Mouse (Mus musculus): ENCODE data around the gene Tex44. TPM values are rescaled to one million over a fixed set of nuclear protein-coding genes. Genes with fewer than 3 reads are reported as not detected.

Gene Tex44
- polyA plus RNA-seq, 1 experiment: not detected

DNA sequence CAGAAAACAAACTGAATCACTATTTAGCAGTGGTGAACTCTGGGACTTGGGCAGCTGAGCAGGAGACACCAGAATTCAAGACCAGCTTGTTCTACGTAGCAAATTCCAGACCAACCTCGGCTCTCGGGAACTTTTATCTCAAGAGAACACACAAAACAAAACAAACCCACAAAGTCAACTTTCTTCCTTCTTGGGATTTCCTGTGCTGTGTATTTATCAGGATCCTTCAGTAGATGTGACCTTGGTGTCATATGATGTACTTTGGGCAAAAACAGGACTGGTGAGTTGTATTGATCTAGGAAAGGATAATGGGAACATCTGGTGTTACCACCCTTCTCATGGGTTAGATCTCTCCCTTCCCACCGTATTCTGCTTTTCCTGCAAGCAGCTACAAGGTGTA lies 6.6 kb downstream of the Tex44 start:
- Histone ChIP-seq H3K27me3 (ENCODE audit: control insufficient read depth, insufficient read depth, low read length) (no peaks in the 10 kb centered on the region), H3K4me1 (ENCODE audit: control insufficient read depth, insufficient read depth, insufficient read length) (peaks cover 9% of the 10 kb centered on the region), H3K27ac (ENCODE audit: insufficient read depth, low read length) (no peak overlapping the region; the same call in 1 of the 2 replicates), H3K4me3 (ENCODE audit: extremely low read depth, insufficient read depth, insufficient read length) (no peak overlapping the region), H3K36me3 (ENCODE audit: control insufficient read depth, insufficient read depth, low read length) (no peaks in the 10 kb centered on the region)
- no peak for TF ChIP-seq CTCF (IDR thresholded peaks at IDR 0.05; ENCODE audit: extremely low read depth, insufficient read depth, insufficient read length, insufficient replicate concordance)
- no peak for TF ChIP-seq POLR2A (IDR thresholded peaks at IDR 0.05; ENCODE audit: low read depth, low read length)
- DNase-seq (ENCODE audit: low read depth in 1 of 2, low spot score in 2 of 2): no peak
- 60% methylated on average over 4 of the region's 4 CpGs for WGBS

DNA sequence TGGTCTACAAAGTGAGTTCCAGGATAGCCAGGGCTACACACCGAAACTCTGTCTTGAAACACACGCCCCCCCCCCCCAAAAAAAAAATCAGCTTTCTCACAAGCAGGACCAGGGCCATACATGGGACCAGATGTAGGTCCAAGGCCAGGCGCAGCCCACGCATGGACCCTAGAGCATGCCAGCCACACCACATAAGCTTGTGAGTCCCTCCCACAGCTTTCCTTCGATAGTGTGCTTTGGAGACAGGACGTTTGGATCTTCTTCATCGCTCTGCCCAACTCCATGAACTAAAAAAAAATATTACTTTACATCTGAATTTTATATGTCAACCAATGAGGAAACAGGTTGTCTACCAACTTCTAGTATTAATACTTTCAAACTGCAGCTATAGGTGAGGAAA lies 7.2 kb downstream of the Tex44 start:
- Histone ChIP-seq H3K4me3 (ENCODE audit: extremely low read depth, insufficient read depth, insufficient read length) (no peak overlapping the region), H3K27me3 (ENCODE audit: control insufficient read depth, insufficient read depth, low read length) (no peaks in the 10 kb centered on the region), H3K27ac (ENCODE audit: insufficient read depth, low read length) (peak overlapping the region; percentile 90; the same call in 1 of the 2 replicates), H3K4me1 (ENCODE audit: control insufficient read depth, insufficient read depth, insufficient read length) (peaks cover 9% of the 10 kb centered on the region), H3K36me3 (ENCODE audit: control insufficient read depth, insufficient read depth, low read length) (no peaks in the 10 kb centered on the region)
- TF ChIP-seq CTCF (IDR thresholded peaks at IDR 0.05; ENCODE audit: extremely low read depth, insufficient read depth, insufficient read length, insufficient replicate concordance): no peak
- 87% methylated on average over 7 of the region's 7 CpGs for WGBS
- no peak for DNase-seq (ENCODE audit: low read depth in 1 of 2, low spot score in 2 of 2)

DNA sequence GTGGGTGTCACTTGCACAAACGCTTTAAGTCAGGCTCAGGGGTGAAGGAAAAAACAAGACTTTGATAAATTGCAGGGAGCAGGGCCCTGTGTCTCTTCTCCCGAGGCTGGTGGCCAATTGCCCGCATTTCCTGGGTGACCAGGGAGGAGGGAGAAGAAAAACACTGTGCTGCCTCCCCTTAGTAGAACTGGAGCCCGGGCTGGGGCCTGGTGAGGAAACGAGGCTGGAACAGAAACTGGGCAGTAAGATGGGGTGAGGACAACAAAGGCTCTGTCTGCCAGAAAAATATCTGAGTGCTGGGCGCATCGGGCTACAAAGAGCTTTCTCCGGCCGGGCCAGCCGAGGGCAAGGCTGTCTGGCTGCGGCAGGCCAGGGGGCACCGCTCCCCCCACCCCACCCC lies 7.9 kb downstream of the Tex44 start:
- TF ChIP-seq POLR2A (IDR thresholded peaks at IDR 0.05; ENCODE audit: low read depth, low read length) (no peak), CTCF (IDR thresholded peaks at IDR 0.05; ENCODE audit: extremely low read depth, insufficient read depth, insufficient read length, insufficient replicate concordance) (no peak)
- H3K27ac ChIP-seq (ENCODE audit: insufficient read depth, low read length): peak overlapping the region; percentile 90
- peaks cover 9% of the 10 kb centered on the region for H3K4me1 ChIP-seq (ENCODE audit: control insufficient read depth, insufficient read depth, insufficient read length)
- H3K27me3 ChIP-seq (ENCODE audit: control insufficient read depth, insufficient read depth, low read length): no peaks in the 10 kb centered on the region
- WGBS: 0% methylated on average over 12 of the region's 12 CpGs
- DNase-seq (ENCODE audit: low read depth in 1 of 2, low spot score in 2 of 2): peak in 1 of 2 experiments; percentile 45
- no peaks in the 10 kb centered on the region for H3K36me3 ChIP-seq (ENCODE audit: control insufficient read depth, insufficient read depth, low read length)
- H3K4me3 ChIP-seq (ENCODE audit: extremely low read depth, insufficient read depth, insufficient read length): peak overlapping the region; percentile 44

DNA sequence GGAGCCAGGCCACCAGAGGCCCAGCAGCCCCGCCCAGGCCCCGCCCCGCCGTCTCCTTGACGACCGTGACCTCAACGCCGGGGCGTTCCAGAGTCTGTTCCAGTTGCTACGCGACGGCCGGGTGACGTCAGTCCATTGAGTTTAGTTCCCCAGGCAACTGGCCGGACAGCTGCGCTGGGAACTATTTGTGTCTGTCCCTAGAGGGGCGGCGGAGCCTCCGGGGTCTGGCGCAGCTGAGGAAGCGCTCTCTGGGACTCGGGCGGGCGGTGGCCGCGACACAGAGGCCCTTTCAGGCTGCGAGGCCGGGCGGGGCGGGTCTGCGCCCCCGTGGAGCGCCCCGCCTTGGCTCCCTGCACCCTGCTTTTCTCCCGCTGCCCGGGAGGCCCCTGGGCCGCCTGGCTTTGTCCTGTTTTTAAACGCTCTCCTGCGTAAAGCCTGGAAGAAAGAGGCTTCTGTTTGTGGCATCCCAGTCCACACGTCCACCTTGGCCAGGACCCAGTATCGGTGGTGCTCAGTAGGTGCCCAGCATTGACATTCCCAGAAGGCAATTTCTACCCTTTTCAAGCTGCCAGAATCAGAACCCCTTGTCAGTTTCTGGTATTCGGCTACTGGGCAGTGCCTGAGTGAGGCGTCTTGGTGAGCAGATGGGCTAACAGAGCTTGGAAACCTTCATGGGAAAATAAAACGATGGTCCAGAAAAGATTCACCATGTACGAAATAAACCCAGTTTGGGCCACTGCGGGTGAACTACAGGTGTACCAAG lies 8.5 kb downstream of the Tex44 start:
- H3K27me3 ChIP-seq (ENCODE audit: control insufficient read depth, insufficient read depth, low read length): no peaks in the 10 kb centered on the region
- peak; percentile 97 to 99 for DNase-seq (ENCODE audit: low read depth in 1 of 2, low spot score in 2 of 2)
- H3K36me3 ChIP-seq (ENCODE audit: control insufficient read depth, insufficient read depth, low read length): no peaks in the 10 kb centered on the region
- 7% methylated on average over 37 of the region's 46 CpGs for WGBS
- peaks cover 9% of the 10 kb centered on the region for H3K4me1 ChIP-seq (ENCODE audit: control insufficient read depth, insufficient read depth, insufficient read length)
- H3K27ac ChIP-seq (ENCODE audit: insufficient read depth, low read length): peak overlapping the region; percentile 92
- peak overlapping the region; percentile 54 for H3K4me3 ChIP-seq (ENCODE audit: extremely low read depth, insufficient read depth, insufficient read length)
- peak; percentile 60 for TF ChIP-seq POLR2A (IDR thresholded peaks at IDR 0.05; ENCODE audit: low read depth, low read length)
- TF ChIP-seq CTCF (IDR thresholded peaks at IDR 0.05; ENCODE audit: extremely low read depth, insufficient read depth, insufficient read length, insufficient replicate concordance): no peak

DNA sequence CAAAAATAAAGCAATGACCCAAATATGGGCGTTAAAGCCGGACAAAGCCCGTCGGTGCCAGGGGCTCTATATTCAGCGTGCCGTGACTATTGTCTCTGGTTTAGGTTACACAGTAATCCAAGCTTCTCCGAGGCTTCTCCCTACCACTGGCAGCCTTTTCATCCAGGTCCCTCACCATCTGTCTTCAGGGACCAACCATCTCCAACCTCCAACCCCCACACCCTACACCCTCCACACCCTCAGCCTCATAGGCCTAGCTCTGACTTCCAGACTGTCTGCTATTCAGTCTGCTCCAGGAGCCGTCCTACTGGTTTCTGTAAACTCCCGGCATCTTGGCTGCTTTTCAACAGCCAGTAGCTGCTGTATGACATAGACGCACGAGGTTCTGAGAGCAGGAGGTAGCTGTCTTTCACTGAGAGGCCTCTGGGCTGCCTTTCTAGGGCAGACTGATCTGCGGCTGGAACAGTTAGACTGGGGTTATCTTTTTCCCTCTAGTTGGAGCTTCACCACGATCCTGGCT lies 9.2 kb downstream of the Tex44 start:
- peak overlapping the region; percentile 6; the same call in 1 of the 2 replicates for H3K27ac ChIP-seq (ENCODE audit: insufficient read depth, low read length)
- 56% methylated on average over 13 of the region's 13 CpGs for WGBS
- no peak overlapping the region for H3K4me3 ChIP-seq (ENCODE audit: extremely low read depth, insufficient read depth, insufficient read length)
- no peaks in the 10 kb centered on the region for H3K27me3 ChIP-seq (ENCODE audit: control insufficient read depth, insufficient read depth, low read length)
- no peaks in the 10 kb centered on the region for H3K36me3 ChIP-seq (ENCODE audit: control insufficient read depth, insufficient read depth, low read length)
- H3K4me1 ChIP-seq (ENCODE audit: control insufficient read depth, insufficient read depth, insufficient read length): peaks cover 9% of the 10 kb centered on the region
- DNase-seq (ENCODE audit: low read depth in 1 of 2, low spot score in 2 of 2): no peak
- TF ChIP-seq CTCF (IDR thresholded peaks at IDR 0.05; ENCODE audit: extremely low read depth, insufficient read depth, insufficient read length, insufficient replicate concordance) (no peak), POLR2A (IDR thresholded peaks at IDR 0.05; ENCODE audit: low read depth, low read length) (no peak)

DNA sequence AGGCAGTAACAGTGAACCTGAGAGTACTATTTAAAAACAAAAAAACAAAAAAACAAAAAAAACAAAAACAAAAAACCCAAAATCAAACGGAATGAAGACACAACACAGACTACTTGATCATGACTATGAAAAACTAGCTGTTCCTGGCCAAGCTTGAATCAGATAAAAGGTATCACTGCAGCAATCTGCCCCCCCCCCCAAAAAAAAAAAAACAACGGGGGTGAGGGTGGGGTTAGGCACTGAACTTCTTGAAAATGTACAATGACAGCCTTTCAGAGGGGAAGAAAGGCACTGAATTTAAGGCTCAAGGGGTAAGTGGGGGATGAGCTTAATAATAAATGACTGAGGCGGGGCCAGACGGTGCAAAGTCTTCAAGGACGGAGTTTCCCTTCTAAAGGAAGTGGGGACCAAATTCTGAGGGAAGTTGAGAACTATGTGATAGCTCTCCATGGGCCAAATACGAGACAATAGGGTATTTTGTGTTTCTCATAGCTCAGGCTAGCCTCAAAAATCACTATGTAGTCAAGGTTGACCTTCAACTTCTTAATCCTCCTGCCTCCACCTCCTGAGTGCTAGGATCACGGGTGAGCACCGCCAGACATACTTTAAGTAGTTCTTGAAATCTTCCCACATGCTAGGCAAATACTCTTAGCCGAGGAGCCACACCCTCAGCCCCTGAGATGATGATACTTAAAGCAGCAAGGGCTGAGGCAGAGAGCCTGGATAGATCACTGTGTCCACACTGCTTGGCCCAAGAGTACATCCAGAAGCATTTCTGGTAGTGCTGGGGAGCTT lies 11.3 kb downstream of the Tex44 start:
- TF ChIP-seq POLR2A (IDR thresholded peaks at IDR 0.05; ENCODE audit: low read depth, low read length) (no peak), CTCF (IDR thresholded peaks at IDR 0.05; ENCODE audit: extremely low read depth, insufficient read depth, insufficient read length, insufficient replicate concordance) (no peak)
- no peak for DNase-seq (ENCODE audit: low read depth in 1 of 2, low spot score in 2 of 2)
- Histone ChIP-seq H3K36me3 (ENCODE audit: control insufficient read depth, insufficient read depth, low read length) (no peaks in the 10 kb centered on the region), H3K4me3 (ENCODE audit: extremely low read depth, insufficient read depth, insufficient read length) (no peak overlapping the region), H3K4me1 (ENCODE audit: control insufficient read depth, insufficient read depth, insufficient read length) (peaks cover 9% of the 10 kb centered on the region), H3K27me3 (ENCODE audit: control insufficient read depth, insufficient read depth, low read length) (no peaks in the 10 kb centered on the region), H3K27ac (ENCODE audit: insufficient read depth, low read length) (no peak overlapping the region)
- 49% methylated on average over 9 of the region's 9 CpGs for WGBS
